Mouse (Mus musculus): ENCODE measurements around the gene Hes2. TPM values are rescaled to one million over a fixed set of nuclear protein-coding genes. Genes with fewer than 3 reads are reported as not detected.
A peak's percentile ranks its signal among the peaks of the same experiment; 100 is the strongest.

The Hes2 gene
- total RNA-seq (2021) = not detected
- long read RNA-seq, experiment 1 = 0 reads
- long read RNA-seq, experiment 2 = 0 reads

GRCm38 (mm10) chr4:152158585-152159284 is at the start of gene Hes2:
Hes2 (plus strand) TSS chr4:152158867.
- no peak for DNase-seq (ENCODE audit: low spot score)

DNA sequence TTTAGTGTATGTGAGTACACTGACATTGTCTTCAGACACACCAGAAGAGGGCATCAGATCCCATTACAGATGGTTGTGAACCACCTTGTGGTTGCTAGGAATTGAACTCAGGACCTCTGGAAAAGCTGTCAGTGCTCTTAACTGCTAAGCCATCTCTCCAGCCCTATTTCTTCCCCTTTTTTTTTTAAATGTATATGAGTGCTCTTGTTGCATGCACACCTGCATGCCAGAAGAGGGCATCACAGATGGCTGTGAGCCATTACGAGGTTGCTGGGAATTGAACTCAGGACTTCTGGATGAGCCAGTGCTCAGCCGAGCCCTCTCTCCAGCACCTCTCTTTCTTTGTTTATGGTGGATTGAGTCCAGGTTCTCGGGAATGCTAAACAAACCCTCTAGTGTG is 49.2 kb upstream of the Hes2 start:
- DNase-seq (ENCODE audit: low spot score) = no peak

GRCm38 (mm10) chr4:152110689-152111088 is 48.0 kb upstream of the Hes2 start:
- no peak for DNase-seq (ENCODE audit: low spot score)

GRCm38 (mm10) chr4:152112329-152112728 is 46.3 kb upstream of the Hes2 start:
- no peak for DNase-seq (ENCODE audit: low spot score)

DNA sequence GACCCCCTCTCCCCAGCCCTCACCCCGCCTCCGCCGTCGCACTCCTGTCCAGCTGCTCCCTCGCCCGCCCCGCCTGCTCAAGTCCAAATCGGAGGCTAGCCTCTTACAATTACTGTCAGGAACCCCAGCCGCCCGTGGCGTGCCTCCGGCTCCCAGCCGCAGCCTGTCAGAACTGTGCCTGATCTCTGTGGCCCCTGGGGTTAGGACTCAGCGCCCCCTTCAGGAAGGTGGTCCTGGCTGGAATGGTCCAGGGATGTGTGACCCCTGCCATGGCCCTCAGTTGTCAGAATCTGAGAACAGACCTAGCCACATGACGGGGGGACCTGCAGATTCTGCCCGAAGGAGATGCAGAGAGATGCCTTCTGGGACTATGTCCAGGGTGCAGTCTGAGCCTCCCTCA is 44.6 kb upstream of the Hes2 start:
- DNase-seq (ENCODE audit: low spot score) = no peak

- no peak for DNase-seq (ENCODE audit: low spot score)
Observed at GRCm38 (mm10) chr4:152115921-152116612, 42.6 kb upstream of the Hes2 start, which contains the start of gene Tnfrsf25. Tnfrsf25 (plus strand) TSS chr4:152115934.

DNA sequence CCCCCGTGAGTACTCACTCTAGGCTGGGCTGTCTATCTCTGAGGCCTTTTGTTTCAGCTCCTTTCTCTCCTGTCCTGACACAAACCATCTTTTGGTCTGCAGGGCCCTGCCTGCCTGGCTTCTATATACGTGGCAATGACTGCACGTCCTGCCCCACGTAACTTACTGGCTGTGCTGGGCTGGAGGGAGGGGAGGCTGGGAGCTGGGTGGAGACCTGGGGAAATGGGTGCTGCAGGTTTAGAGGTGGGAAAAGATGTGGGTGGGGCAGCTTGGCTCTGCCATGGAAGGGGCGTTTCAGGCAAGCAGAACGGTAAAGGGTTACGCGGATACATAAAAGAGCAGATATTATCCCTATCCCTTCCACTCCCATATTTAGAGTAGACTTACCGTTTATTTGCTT is 41.1 kb upstream of the Hes2 start:
- no peak for DNase-seq (ENCODE audit: low spot score)

GRCm38 (mm10) chr4:152119396-152120292 is 39.0 kb upstream of the Hes2 start:
- no peak for DNase-seq (ENCODE audit: low spot score)

DNA sequence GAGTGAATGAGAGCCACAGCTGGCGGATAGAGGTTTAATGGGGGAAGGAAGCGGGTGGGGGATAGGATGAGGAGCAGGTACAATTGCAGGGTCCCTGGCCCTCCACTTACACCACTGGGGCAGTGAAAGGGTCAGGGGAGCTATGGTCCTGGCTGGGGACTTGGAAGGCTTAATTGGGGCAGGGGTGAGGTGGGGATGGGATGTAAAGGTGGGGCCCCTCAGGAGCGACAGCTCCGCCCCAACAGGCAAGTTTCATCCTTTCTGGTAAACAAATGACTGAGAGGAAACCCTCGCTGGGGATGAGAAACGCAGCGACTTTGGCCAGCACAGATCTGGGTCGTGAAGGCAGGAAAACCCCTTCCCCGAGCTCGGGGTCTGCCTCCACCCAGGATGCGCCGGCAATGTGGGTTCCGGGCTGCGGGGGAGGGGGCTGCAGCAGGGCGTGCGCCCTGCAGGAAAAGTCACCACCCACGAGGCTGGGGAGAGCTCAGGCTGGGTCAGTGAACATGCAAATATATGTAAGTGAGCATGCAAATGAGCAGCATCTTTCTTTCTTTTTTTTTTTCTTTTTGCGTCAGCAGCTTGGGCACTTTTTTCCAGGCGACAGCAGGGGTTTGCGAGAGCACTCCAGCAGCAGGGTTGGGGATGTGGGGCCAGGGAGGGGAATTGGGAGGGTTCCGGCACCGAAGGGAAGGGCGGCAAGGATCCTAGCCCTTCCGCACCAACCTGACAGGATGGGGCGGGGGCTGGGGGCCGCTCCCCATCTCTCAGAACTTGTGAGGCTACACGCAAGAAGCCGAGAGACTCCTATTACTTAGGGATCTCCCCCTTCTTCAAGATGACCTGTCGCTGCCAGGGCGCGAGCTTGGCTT is 38.1 kb upstream of the Hes2 start:
- no peak for DNase-seq (ENCODE audit: low spot score)

DNA sequence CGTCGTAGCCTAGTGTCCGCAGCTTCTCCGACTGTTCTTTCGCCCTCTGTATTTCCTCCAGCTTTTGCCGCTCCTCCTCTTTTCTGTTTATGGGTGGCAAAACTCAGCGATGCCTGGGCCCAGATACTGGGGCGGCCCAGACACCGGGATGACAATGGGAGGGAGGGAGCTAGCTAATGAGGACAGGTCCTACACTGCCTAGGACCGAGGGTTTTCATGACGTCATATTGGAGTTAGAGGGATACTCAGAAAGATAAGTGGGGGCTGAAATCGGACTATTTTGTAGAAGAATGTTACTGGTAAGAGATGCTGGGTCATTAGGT is 37.5 kb upstream of the Hes2 start:
- no peak for DNase-seq (ENCODE audit: low spot score)

DNA sequence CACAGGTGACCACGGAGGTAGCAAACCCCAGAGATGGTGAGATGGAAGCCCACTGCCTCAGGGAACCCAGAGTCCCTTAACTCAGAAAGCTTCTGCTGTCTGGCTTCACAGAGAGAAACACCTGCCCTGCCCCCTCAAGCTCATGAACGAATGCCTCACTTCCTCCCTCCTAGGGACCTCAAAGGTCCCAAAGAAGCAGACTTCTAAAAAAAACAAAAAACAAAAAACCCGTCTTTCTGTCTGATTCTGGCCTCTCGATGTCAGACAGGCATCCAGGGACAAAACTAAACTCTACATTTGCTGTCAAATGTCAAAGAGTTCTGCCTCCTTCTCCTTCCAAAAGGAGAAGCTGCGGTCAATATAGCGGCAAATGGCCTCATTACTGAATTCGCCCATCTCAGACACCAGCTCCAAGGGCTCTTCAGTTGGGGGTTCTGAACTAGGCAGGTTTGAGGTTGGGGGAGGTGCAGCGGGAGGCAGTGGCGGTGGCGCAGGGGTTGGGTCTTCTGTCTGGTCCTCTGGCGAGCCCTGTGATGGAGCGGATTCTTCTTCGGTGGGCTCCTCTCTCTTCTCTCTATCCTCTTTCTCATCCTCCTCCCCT is 34.2 kb upstream of the Hes2 start:
- no peak for DNase-seq (ENCODE audit: low spot score)

- peak; percentile 64 for DNase-seq (ENCODE audit: low spot score)
Observed at GRCm38 (mm10) chr4:152125161-152126025, 33.3 kb upstream of the Hes2 start.

DNA sequence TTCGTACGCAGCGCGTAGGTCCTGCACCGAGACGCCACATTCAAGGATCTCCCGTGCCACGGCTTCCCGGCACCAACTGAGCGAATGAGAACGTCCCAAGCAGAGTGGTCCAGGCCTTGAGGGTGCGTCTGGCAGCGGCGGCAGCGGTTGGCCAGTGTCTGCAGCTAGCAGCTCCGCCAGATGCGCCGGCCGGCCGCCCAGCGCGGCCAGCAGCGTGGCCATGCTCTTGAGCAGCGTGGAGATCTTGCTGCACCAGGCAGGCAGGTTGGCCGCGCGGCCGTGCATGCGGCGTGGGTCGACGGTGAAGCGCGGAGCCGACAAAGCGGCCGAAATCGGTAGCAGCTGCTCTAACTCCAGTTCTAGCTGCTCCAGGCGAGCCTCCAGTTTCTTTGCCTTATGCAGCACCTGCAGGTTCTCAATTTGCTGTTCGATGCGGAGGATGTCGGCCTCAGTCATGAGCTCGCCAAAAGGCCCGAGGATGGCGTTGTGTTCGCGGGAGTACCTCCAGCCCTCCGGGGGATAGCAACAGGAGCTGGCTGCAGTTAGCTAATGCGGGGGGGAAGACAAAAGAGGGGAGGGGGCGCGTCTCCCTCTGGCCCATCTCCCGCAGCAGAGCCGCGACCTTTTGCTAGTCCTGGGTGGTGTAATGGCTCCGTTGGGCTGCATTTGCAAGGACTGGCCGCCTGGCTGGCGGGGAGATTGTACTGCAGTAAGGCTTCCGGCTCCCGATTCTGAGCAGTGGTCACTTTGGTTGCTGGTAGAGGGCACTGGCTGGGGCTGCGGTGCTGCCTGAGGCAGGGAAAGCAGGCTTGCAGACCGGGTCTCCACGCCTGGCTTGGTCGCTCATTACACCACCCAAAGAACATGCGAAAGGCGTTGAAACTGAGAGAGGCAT is 32.4 kb upstream of the Hes2 start:
- DNase-seq (ENCODE audit: low spot score) = no peak

- DNase-seq (ENCODE audit: low spot score) = no peak
Observed at GRCm38 (mm10) chr4:152127884-152128283, 30.8 kb upstream of the Hes2 start.

DNA sequence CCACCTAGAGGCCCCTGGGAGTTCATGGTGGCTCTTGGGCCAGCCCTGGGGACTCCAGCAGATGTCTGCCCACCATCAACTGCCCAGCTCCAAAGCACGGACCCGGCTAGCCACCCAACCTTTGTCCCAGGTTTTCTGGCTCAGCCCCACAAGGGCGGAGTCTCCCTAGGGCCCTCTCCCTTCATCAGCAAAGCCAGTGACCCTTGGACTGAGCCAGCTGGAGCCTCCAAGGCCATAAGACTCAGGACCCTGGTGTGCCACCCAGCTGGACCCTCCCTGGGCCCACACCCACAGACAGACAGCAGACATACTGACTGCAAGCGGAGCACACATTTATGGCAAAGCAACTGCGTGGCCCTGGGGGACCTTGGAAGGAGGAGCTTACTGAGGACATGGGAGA is 29.9 kb upstream of the Hes2 start:
- no peak for DNase-seq (ENCODE audit: low spot score)

DNA sequence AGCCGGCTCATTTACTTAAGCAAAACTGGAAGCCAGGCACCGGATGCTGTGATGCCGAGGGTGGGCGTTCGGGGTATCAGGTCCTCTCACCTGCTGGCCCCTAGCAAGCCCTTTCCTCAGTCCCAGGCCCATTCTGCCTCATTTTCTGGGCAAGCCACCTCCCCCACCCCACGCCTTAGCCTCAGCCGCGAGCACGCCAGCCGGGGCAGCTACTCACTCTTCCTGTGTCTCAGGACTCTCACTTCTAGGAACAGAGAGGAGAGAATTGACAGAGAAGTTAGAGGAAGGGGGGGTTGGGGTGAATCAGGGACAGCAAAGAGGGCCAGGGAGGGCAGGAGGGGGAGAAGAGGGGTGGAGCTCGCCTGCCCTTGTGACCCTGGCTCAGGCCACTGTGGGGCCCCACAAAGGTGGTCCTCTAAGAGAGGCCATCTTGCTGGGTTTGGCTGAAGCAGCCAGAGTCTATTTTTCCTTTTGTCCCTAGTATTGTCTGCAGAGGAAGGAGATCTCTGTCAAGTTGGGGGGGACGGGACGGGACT is 29.2 kb upstream of the Hes2 start:
- DNase-seq (ENCODE audit: low spot score) = no peak

DNA sequence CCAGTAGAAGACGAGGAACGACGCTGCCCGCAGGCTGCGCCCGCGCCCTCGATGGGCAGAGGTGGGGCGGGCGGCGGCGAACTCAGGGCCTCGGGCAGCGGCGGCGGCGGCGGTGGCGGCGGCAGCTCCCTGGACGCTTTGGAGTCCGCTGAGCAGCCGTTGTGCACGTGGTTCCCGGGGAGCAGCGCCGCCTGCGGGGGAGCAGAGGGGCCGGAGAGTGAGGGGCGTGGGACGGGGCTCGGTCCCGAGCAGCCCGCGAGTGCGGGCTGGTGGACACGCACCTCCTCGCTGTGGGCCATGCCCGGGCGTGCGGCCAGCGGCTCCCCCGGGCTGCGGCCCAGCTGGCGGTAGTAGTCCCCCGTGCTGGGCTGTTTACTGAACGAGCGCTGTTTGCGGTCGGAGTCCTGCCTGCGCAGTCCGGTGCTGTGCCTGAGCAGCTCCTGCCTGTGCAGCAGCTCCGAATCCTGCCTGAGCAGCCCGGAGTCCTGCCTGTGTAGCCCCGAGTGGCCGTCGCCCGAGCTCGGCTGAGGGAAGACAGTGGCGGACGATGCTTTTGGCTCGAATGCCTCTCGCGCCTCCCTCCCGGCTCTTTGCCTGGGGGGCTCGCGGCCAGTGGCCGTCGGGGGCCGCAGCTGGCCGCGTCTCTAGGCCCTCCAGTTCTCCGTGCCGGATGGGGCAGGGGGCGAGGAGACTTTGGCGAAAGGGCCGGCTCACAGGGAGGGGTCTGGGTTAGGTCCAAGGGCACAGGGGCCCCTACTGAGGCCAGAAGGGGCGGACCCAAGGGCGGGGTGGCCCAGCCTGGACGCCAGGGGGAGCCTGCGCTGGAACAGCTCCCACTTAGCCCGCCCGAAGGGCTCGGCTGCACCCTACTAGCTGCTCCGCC is 27.7 kb upstream of the Hes2 start:
- peak; percentile 48 for DNase-seq (ENCODE audit: low spot score)

Measured in gastrocnemius, adult 18-20 months (tissue).